Mouse (Mus musculus) kidney, adult 8-10 months (tissue): ENCODE measurements around the gene Fam129a.

Source experiments
- DNase-seq, 2 experiments: peaks; one replicate each; pipeline ENCODE4 v3.0.0; 2022

Fam129a gene

DNA sequence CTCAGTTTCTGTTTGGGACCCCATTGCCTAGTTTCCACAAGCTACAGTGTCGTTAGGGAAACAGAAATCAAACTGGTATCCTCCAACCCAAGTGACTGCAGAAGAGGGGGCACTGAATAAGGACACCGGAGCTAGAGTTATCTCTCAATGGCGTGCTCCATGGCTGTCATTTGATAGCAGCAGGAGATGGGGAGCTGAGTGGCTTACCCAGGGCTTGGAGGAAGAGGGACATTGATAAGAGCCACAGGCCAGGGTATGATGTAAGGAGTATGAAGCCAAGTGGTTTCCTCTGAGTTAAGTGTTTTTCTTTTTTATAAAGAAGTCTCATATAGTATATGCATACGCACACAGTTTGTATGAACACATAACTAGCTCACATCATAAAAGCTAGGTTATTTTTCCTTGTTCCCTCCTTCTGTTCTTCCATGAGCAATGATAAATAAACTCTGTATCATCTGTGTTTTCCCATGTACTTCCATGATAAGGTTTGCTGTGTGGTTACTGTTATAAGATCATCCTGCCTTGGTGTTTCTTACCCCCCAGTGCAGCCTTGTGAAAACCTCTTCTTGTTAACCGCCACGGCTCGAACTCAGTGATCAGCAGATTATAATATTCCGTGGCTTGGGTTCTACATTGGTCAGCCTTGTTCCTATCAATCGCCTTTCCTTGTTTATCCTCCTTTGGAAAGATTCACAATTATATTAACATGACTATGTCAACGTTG lies 96.5 kb downstream of the Fam129a start:
- no peak for DNase-seq

DNA sequence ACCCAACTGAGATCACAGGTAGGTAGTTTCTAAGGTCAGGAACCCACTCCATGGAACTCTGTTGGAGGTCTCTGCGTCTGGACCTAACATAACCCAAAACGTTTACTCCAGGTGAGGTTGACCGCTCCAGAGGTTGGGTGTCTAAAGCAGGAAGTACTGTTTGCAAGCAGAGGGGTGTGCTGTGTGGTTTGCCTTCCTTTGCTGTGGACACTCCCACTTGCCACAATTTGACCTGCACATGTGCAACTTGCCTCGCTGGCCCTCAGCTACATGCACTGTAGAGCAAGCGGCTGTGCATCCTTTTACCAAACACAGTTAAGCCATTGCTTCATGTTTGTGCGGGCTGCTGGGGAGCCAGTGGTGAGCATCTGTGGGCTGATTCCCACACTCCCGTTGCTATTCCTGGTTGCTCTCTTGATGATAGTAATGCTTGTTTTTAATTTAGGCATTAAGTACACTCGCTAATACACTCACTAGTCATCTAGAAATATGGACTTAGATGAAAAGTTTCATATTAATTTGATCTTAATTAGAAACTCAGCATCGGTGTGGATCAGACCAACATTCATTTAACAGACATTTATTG lies 99.1 kb downstream of the Fam129a start:
- DNase-seq = no peak

DNA sequence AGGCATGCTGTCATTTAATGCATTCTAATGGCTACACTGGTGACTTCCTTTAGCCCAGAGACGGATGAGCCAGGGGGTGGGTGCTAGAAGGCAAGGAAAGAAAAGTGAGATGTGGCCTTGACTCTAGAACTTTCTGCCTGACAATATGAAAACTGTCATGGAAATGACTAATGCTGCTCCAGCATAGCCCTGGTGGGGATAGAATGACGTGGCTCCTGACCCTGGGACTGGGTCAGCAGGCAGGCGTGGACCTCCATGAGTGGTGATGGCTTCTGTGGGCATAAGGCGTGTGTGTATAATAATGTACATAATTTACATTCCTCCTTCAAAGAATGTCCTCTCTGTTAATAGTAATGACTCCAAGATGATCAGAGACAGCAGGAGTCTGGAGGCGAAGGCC lies 104.7 kb downstream of the Fam129a start:
- no peak for DNase-seq

DNA sequence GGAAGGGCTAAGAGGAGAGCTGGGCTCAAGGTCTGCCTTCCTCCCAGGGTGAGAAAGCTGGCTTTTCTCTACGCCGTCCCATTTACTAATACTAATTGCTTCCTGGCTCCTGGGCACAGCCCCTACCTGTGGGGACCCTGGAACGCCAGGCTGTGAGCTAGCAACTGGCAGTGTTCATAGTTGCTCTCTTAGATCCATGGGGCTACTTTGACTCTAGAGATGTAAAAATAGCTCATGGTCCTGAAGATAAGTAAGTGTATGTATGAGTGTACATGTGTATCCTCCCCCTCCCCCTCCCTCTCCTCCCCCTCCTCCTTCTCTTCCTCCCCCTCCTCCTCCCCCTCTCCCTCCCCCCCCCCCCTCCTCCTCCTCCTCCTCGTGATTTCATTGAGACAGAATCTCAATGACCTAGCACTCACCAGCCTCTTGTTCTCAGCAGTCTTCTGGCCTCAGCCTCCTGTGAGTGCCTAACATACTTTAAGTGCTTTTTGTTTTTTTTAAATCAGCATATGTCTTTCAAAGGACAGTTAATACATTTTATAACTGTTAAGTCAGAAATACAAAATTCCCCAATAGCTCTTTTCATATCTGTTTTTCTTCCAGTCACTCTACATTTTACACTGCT lies 106.3 kb downstream of the Fam129a start:
- DNase-seq = no peak

DNA sequence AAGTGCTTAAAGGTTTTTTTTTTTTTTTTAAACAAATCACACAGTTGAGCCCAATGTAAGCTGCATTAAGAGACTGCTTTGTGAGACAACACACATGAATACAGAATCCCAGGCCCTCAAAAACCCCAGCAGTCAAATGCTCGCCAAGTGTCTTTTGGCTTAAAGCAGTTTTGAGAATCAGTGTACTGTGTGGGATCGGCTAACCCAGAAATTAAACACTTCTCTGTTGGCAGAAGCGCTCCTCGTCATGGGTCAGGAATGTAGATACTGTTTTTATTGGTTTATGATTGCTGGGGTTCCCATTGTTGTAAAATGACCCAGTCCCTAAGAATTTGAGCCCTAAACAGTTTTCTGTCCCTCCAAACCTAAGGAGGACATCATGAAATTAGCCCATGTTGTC lies 107.0 kb downstream of the Fam129a start:
- no peak for DNase-seq

DNA sequence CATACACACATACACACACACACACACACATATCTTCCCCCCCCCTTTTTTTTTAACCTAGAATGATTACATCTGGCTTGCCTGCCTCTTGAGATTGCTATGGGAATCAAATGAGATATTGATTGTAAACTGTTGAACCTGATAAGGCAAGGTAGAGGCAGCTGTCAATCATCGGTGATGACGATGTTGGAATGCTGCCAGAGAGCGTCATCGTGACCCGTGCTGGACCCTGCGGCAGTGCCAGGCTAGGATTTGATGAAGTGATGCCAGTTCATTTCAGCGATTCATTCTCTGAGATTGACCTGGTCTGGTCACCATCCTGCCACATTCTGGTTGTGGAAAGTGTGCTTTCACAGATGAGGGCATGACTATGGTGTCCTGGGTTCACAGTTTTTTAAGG lies 108.2 kb downstream of the Fam129a start:
- no peak for DNase-seq

DNA sequence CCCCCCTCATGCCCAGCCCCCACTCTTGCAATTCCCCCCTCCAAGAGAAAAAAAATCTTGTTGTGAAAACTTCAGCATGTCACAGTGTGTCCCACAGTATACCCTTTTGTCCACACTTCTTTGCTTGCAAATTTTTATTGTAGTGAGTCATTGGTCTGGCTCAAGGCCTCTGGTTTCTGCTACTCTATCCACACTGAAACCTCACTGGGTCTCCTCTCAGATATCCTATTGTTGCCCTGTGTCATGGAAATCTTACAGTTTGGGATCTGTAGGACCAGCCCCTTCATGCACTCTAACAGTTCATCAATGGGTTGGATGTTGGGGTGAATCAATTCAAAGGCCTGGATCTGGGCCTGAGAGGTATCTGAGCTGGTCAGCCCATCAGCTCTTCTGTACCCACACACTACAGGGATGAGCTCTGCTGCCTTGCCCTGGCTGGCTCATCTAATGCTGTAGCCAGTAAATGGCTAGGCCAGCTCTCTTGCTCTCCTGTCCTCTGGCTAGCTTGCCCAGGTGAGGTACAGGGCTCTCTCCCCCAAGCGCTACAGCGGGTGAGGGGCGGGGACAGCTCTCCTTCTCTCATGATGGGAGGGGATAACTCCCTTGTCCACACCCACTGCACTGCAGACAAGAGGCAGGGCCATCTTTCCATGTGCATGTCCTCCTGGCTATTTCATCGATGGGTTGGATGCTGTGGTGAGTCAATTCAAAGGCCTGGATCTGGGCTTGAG lies 109.1 kb downstream of the Fam129a start:
- DNase-seq = no peak

DNA sequence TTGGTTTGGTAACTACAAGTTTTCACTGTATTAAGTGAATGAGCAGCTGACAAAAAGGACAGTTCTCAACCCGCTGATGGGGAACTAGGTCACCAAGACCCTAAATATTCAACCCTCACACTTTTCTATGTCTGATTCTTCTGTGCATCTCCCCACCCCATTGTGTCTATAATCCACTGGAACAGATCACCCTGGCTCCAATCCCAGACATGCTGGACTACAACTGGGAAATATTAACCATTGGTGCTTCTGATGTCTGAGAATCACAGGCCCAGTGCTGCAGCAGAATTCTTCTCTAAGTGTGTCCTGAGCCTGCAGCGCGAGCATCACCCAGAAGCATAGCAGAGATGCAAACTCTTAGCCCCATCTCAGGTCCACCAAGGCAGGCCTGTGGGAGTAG lies 110.0 kb downstream of the Fam129a start:
- no peak for DNase-seq

DNA sequence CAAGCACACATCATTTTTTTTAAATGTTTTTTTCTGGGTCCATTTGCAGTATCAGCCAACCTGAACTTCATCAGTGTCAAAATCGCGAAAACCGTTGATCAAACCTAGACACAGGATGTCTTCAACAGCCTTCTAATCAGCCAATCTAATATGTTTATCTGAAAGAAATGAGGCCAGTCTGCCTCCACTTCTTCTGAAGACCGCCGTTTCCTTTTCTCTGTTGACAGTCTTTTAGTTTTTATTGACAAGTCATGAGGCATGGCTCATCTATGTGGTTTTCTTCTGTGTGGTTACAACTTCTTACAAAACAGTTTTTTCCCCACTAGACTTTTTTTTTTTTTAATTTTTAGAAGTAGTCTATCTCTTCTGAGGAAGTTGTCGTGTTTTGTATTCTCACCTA lies 111.9 kb downstream of the Fam129a start:
- DNase-seq = no peak

DNA sequence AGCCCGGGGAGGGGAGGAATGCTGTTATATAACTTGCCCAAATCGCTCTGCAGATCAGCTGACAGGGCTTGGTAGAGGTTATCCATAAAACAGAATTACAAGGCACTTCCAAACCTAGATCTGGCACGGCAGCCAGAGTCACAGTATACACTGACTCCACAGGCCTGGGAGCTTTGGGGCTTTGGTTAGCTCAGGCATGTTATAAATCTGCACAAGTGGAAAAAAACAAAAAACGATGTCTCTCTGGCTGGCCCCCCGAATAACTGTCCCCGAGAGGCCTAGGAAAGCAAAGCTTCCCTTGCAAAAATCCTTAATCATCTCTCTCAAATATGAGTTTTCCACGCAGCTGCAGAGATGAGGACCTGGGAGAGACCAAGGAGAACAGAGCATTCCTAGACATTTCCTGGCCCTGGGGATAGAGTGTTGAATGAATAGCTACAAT lies 113.5 kb downstream of the Fam129a start:
- DNase-seq = peak in 1 of 2 experiments; percentile 31

DNA sequence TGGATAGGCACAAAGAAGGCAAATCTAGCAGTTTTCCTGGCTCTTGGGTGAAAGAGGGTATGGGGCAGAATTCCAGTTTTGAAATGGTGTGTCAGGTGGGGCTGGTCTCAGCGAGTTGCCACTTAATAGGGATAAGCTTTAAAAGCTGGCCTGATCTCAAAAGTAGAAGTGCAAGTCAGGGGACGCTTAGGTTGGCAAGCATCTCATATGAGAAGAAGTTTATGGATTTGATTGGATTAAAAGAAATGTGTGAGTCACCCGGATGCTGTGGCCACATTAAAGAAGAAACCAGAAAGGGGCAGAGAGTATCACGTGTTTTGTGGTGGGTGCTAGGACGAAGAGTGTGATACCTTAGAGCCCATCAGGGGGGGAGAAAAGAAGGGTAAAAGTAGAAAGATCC lies 114.0 kb downstream of the Fam129a start:
- no peak for DNase-seq

DNA sequence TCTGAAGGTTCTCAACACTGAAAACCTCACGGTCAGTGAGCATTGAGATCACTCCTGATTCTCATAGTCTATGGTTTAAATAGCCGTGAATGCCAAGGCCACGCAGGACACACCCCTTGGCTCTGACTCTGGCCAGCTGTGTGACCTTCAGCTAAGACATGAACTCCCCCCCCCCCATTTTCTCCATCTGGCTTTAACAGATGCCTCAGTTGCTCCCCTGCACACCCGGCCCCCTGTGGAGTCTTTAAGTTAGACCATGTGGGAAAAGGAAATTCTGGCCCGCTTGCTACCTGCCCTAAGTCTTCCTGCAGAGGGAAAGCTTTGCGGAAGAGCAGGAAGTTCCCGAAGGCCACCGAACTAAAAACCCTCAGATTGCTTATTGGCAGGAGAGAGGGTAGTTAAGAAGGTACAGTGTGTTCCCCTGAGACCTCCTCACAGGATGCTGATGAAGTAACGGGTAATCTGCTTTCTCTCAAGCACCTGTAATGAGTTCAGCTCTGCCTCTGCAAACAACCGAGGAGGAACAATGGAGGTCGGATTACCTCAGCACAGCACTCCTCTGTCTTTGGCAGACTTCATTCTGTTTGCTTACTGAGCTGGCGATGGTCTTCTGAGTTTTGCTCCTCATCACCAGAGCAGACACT lies 114.8 kb downstream of the Fam129a start:
- DNase-seq = no peak

DNA sequence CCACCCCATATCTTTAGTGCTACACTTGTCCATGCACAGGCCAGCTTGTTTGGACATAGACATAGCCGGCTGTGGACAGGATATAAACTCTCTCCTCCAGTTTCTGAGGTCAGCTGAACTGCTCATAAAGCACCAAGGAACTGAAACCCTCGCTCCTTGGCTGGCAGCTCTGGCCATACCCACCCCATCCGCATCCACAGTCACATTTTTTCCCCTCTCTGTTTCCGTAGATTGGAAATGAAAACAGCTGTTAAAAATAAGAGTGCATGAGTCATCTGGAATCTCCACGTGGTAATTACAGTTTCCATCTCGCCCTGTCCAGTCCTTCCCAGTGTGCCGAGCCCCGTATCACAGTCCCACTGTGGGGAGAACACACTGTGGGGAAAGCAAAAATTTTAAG lies 115.7 kb downstream of the Fam129a start:
- DNase-seq = no peak

DNA sequence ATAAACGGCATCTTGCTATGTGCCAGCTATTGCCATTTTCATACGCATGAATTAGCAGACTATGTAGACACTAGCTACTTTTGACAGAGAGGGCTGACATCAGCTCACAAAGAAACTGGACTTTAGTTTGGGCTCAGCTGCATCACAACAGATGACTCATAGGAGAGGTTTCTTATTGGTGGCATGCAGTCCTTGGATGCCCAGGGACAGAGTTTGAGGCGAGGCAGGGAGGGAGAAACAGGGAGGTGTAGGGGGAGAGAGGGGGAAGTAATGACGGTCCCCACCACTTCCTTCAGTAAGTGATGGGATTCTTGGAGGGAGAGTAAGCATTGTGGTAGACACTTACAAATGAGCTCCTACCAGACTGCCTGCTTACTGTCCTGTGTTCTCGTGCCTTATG lies 118.0 kb downstream of the Fam129a start:
- no peak for DNase-seq

DNA sequence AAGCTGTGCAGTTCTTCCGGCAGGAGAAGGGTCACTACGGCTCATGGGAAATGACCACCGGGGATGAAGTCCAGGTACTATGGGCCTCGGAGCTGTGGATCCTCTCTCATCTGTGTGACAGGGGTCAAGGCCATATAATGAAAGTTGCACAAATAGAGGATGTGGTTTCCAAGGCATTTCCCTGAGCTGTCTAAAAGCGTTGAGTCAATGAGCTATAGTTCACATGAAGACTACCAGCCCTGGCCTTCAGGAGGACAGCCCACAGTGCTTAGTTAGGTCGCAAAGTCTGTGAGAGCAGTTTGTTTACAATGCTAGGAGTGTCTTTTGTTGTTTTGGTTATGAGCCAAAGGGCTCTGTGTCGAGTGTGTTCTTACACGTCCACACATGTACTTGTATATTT lies 118.6 kb downstream of the Fam129a start:
- DNase-seq = no peak

DNA sequence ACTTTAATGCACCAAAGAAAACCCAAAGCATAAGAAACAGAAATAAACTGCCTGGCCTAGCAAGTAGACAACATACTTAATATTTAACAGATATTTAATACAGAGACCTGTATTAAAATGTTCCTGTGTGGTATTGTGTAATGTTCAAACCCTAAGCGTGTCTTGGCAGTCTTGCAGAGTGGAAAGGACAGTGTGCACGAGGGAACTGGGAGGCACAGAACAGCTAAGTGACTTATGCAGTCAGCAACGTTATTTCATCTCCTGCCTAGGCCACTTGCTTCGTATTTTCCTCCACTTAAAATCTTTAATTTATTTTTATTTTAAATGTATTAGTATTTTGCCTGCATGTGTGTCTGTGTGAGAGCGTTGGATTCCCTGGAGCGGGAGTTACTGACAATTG lies 119.1 kb downstream of the Fam129a start:
- peak in 1 of 2 experiments; percentile 41 for DNase-seq

DNA sequence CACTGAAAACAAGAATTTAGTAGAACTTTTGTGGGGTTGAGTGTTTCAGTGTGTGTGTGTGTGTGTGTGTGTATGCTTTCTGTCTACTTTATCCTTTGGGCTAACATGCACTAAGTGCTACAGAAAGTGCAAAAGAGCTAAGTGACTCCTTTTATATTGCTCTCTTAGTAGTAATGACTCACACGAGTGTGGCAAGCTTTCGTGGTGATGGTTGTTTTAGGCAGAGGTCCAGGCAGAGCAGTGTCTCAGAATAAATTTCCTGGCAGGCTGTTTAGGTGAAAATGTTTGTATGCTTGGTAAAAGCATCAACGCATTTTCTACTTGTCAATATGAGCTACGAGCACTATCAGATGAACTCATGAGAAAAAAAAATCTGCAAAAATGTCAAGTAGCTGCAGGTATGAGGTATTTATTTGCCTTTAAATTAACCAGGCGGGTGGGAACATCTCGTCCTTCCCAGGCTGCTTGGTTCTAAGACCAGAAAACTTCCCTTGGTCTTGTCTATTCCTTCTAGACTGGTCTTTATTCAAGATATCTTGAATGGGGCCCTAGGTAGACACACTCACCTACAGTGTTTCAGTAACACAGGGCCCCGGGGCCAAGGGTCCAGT lies 119.7 kb downstream of the Fam129a start:
- no peak for DNase-seq

DNA sequence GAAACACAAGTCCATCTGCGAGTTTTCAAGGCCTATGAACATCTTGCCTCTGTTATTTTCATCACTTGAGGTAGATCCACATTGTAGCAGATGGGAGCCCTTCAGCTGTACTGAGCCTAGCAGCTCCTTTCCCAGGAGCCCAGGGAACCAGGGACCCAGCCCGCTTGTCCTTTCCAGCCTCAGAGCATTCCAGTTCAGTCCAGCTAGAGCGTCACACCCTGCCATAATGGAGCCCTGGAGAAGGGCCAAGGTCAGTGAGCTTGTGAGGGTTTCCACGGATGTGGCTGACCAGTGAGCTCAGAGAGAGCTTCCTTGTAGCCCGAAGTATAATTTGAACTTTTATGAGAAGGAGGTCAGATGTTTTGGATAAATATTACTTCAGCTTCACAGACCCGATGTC lies 121.9 kb downstream of the Fam129a start:
- DNase-seq = peak; percentile 80 to 81

DNA sequence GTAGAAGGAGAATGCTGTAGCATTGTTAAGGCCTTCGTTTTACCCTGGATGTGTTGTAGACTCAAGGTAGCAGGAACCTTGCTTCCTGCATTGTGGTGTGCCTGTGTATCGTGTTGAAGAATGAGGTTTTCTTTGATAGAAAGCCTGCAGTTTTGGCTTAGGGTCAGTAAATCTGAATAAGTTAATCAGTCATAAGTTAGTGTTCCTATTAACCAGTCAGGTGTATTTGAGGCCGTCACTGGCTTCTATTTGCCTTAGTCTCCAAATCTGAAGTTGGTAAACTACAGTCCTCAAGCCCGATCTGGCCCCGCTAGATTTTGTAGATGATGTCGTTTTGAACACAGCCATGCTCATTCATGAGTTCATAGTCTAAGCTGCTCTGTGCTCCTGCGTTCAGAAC lies 125.8 kb downstream of the Fam129a start:
- DNase-seq = peak; percentile 39 to 41

DNA sequence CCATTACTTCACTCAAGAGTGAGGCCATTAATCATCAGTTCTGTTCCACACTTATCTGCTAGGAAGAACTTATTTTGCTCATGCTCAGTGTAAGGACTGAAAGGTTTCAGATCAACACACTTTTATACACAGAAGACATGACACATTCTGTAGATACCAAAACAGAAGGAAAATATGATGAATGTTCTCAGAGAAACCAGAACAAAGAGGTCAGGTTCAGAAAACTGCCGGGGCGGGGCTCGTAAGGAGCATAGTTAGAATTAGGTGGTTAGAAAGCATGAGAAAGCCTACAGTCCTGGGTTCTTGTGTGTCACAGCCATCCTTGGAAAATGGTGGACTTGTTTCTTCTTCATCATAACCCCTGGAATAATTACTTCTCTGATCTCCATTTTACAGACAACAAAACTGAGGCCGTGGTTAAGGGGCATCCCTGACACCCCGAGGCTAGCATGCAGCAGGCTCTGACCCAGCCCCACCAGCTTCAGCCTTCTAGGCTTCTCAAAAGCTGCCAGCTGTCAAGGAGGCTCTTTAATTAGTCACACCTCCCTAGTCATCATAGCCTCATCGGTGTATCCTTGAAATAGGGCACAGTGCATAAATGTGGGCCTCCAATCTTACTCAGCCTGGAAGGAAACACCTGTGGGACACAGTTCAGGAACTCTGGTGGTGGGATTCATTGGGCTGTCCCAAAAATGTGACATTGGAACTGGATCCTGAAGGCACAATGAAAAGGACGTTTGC lies 127.1 kb downstream of the Fam129a start:
- DNase-seq = no peak

DNA sequence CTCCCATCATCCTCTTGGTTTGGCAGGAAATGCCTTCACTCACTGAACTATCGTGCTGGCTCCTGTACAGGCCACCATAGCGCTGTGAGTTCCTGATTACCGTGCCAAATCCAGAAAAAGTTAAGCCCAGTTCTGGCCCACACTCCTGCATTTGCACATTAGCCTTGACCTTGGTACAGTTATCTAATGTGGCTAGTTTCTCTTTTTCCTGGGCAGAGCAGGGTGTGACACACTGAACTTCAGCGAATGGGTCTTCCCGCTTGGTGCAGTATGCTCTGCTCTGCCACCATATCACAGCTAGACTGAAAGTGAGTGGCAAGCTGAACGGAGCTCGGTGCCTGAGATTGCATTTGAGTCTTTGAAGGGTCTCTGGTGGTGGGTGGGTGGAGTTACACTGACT lies 128.4 kb downstream of the Fam129a start:
- DNase-seq = peak; percentile 68 to 70

DNA sequence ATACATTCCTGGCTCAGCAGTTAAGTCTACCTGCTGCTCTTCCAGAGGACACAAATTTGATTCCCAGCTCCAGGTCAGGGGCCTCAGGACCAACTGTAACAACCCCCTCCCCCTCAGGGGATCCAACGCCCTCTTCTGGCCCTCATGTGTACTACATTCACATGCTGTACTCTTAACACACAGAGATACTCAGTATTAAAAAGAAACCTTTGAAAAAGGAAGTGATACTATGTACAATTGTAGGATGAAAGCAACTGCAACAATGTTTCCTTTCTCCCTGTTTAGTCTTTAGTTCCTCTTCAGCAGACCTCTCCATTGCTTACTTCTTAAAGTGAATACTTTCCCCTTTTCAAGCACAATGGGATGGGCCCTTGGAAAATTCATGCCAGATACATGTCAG lies 131.8 kb downstream of the Fam129a start:
- DNase-seq = no peak
